In the genomic region with DNA sequence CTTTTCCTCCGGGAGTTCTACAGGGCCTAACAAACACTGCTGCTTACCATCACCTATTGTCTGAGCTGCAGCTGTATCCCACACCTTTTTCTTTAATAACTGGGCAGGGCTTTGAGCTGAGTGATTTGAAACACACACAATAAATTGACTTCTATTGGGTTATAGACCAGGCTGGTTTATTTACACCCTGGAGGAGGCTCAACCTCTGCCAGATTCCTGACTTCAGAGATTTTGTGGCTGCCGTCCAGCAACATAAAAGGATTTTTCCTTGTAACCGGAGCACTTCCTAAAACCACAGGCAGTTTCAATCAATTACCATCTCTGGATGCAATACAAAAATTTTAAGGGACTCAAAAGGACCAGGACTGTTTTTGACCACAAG, we compare ENCODE assay signal across 9 mouse cellular contexts.
A peak's percentile ranks its signal among the peaks of the same experiment; 100 is the strongest.
DNase-seq lines count a peak whose midpoint lies in the region; ATAC-seq and TF ChIP-seq lines count a peak whose summit lies in the region.
"Had no signal": no experiment of that assay in that cellular context is flagged by ENCODE, and none has a peak within 500 bp of the region (broad histone marks: within the 10 kb centered on the region; RNA-seq: fewer than 3 reads in every experiment).

No protein-coding gene starts in this region.

- TF ChIP-seq CTCF in cortical plate, adult 2 months (IDR thresholded peaks at IDR 0.05; ENCODE audit: extremely low read depth, insufficient read depth, low read length) = no peak
- TF ChIP-seq CTCF in liver, postnatal 0 days (IDR thresholded peaks at IDR 0.05; ENCODE audit: low read depth) = no peak

- 22% methylated on average over 3 of the region's 3 CpGs for WGBS in heart, embryonic 15.5 days
- 46% methylated on average over 3 of the region's 3 CpGs for WGBS in liver, postnatal 0 days (ENCODE audit: insufficient replicate concordance)
- WGBS in liver, embryonic 12.5 days (ENCODE audit: insufficient replicate concordance) = 43% methylated on average over 3 of the region's 3 CpGs

- no peak for ATAC-seq in heart, embryonic 15.5 days (replicated peaks; ENCODE audit: insufficient number of reproducible peaks, insufficient read depth, low FRiP score, low read depth)
- ATAC-seq in liver, postnatal 0 days = no peak
- ATAC-seq in liver, embryonic 12.5 days = no peak

- peak; percentile 89 for DNase-seq in Muller cell, postnatal 12 days (ENCODE audit: inconsistent ontology term)
- DNase-seq in kidney, postnatal 36 days = peak; percentile 35 to 65
- DNase-seq in skeletal muscle tissue, adult 2 months (ENCODE audit: low read depth, low spot score) = peak; percentile 40
- no peak for DNase-seq in right cerebral cortex, adult 2 months (ENCODE audit: low spot score in 2 of 2)
- DNase-seq in liver, postnatal 0 days = no peak

- no peak overlapping the region for H3K4me3 ChIP-seq in cortical plate, adult 2 months (ENCODE audit: insufficient read depth, low read length)
- no peak overlapping the region for H3K4me3 ChIP-seq in heart, embryonic 15.5 days
- no peak overlapping the region for H3K4me3 ChIP-seq in liver, postnatal 0 days (ENCODE audit: low read depth, low read length)
- no peak overlapping the region for H3K4me3 ChIP-seq in liver, embryonic 12.5 days

- H3K4me2 ChIP-seq in heart, embryonic 15.5 days = no peak overlapping the region
- no peak overlapping the region for H3K4me2 ChIP-seq in liver, postnatal 0 days (ENCODE audit: low read depth, low read length)
- H3K4me2 ChIP-seq in liver, embryonic 12.5 days = no peak overlapping the region

- no peaks in the 10 kb centered on the region for H3K4me1 ChIP-seq in cortical plate, adult 2 months (ENCODE audit: control insufficient read depth, insufficient read depth, low read length)
- peaks cover 35% of the 10 kb centered on the region for H3K4me1 ChIP-seq in heart, embryonic 15.5 days (replicated peaks)
- no peaks in the 10 kb centered on the region for H3K4me1 ChIP-seq in liver, postnatal 0 days (ENCODE audit: insufficient read depth)
- H3K4me1 ChIP-seq in liver, embryonic 12.5 days = no peaks in the 10 kb centered on the region

- no peak for TF ChIP-seq POLR2A in cortical plate, adult 2 months (IDR thresholded peaks at IDR 0.05; ENCODE audit: extremely low read depth, insufficient read depth, low read length)

- no peaks in the 10 kb centered on the region for H3K36me3 ChIP-seq in heart, embryonic 15.5 days
- no peaks in the 10 kb centered on the region for H3K36me3 ChIP-seq in liver, postnatal 0 days (replicated peaks; ENCODE audit: insufficient read depth, low read length)
- no peaks in the 10 kb centered on the region for H3K36me3 ChIP-seq in liver, embryonic 12.5 days

- H3K27me3 ChIP-seq in heart, embryonic 15.5 days = no peaks in the 10 kb centered on the region
- peaks cover 8% of the 10 kb centered on the region; the same call in 1 of the 2 replicates for H3K27me3 ChIP-seq in liver, postnatal 0 days (ENCODE audit: insufficient read depth, low read length)
- H3K27me3 ChIP-seq in liver, embryonic 12.5 days (replicated peaks) = peaks cover 14% of the 10 kb centered on the region

- no peak for TF ChIP-seq EP300 in liver, postnatal 0 days (IDR thresholded peaks at IDR 0.05; ENCODE audit: low read depth)

- H3K27ac ChIP-seq in cortical plate, adult 2 months (ENCODE audit: insufficient read depth, low read length) = peak overlapping the region; percentile 1; the same call in 1 of the 2 replicates
- peak overlapping the region; percentile 60 for H3K27ac ChIP-seq in heart, embryonic 15.5 days
- no peak overlapping the region for H3K27ac ChIP-seq in liver, postnatal 0 days (ENCODE audit: low read depth)
- H3K27ac ChIP-seq in liver, embryonic 12.5 days = no peak overlapping the region
- H3K27ac ChIP-seq: liver, embryonic 14.5 days had no signal

- no peak overlapping the region for H3K9ac ChIP-seq in heart, embryonic 15.5 days
- no peak overlapping the region for H3K9ac ChIP-seq in liver, postnatal 0 days (replicated peaks)
- H3K9ac ChIP-seq in liver, embryonic 12.5 days = no peak overlapping the region
- H3K9ac ChIP-seq: liver, embryonic 14.5 days had no signal

- H3K9me3 ChIP-seq in heart, embryonic 15.5 days (replicated peaks) = no peaks in the 10 kb centered on the region
- no peaks in the 10 kb centered on the region for H3K9me3 ChIP-seq in liver, postnatal 0 days (ENCODE audit: low read length)
- H3K9me3 ChIP-seq in liver, embryonic 12.5 days (replicated peaks) = no peaks in the 10 kb centered on the region

Comparison
In these comparisons a context has a peak if more than half of its experiments do, and no peak if none do; other contexts are left out.
1. DNase-seq: peak in Muller cell, postnatal 12 days (single experiment), kidney, postnatal 36 days (2 of 2) and skeletal muscle tissue, adult 2 months (single experiment); none in right cerebral cortex, adult 2 months (0 of 2) and liver, postnatal 0 days (single experiment).
2. H3K27ac ChIP-seq: peak in cortical plate, adult 2 months (single experiment) and heart, embryonic 15.5 days (single experiment); none in liver, postnatal 0 days (single experiment) and liver, embryonic 12.5 days (single experiment).